Mouse (Mus musculus): ENCODE data around the gene Nrg3. TPM values are rescaled to one million over a fixed set of nuclear protein-coding genes. Genes with fewer than 3 reads are reported as not detected.
"Not testable (repeated sequence)": the region's sequence is repeated elsewhere in the genome, so short reads cannot be mapped to it uniquely, and the experiment has no call there.

Gene Nrg3
- total RNA-seq, 1 experiment from 2014 or later: not detected

DNA sequence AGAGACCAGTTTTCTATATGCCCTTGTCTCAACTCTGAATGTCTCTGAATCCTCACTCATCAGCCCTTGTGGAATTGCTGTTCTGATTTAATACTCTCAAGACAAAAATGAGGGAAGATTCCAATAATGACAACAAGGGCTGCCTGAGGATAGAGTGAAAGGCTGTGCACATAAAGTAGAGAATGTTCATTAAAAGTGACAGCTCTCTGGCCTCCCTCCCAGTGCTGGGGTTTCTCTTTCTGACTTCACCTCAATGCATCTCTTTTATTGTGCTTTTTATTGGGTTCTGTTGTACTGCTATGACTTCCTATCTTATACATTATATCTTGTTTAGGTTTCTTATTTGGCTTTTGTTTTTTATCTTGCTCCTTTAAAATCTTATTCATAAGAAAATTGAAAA lies 1131.9 kb downstream of the Nrg3 start:
- ATAC-seq (replicated peaks; ENCODE audit: low read depth, poor library complexity, severe bottlenecking): no peak

GRCm38 (mm10) chr14:38322841-38323240 lies 1150.0 kb downstream of the Nrg3 start:
- not testable (repeated sequence) for ATAC-seq (replicated peaks; ENCODE audit: low read depth, poor library complexity, severe bottlenecking)

DNA sequence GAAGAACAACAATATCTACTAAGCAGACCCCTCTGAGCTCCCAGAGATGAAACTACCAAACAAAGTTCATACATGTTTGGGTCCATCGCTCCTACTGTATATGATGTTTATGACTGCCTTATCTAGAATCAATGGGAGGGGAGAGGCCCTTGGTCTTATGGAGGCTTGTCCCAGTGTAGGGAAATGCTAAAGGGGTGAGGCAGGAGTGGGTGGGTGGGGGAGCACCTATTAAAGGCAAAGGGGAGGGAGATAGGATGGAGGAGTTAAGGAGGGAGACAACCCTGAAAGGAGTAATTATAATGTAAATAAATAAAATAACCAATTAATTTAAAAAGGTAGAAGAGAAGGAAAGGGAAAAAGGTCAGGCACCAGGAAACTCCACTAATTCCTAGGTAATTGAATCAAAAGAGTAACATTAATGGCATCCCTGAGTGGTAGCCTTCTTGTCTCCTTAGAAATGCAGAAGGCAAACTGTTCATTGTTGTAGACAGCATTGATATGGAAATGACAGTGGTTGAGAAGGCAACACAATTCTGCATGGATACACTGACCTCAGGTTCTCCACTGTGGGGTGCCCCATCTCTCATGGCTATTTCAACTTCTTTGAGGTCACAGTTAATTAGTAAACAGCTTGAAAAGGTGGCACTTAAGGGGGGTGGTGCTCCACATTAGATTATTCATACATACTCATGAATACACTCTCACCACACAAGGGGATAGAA lies 1152.1 kb downstream of the Nrg3 start:
- no peak for ATAC-seq (replicated peaks; ENCODE audit: low read depth, poor library complexity, severe bottlenecking)
